Mouse (Mus musculus) left cerebral cortex, adult 2 months (tissue): ENCODE data around the gene Dohh. TPM values are rescaled to one million over a fixed set of nuclear protein-coding genes. Genes with fewer than 3 reads are reported as not detected.

Source experiments
- DNase-seq, 2 experiments: peaks; one replicate each; pipeline ENCODE4 v3.0.0; 2021 to 2022; ENCODE audit warnings: low spot score in 2 of 2, mixed read lengths in 1 of 2; ENCODE audit errors: extremely low spot score in 1 of 2
- H3K27ac ChIP-seq: fragments of 200-600 bp; 2 replicates; pipeline ENCODE4 v1.8.1; 2022
- H3K4me3 ChIP-seq: fragments of 200-600 bp; 2 replicates; pipeline ENCODE4 v1.8.1; 2022
- CTCF ChIP-seq: fragments of 200-600 bp; IDR thresholded peaks from 2 replicates; pipeline ENCODE4 v1.8.1; 2022; ENCODE audit warnings: antibody characterized with exemption, mild to moderate bottlenecking, moderate library complexity
- intact Hi-C: fragments of 180-260 bp; cut with DNase I; formaldehyde crosslinking; loops from one replicate; pipeline ENCODE4 v1.15.1; 2025
- total RNA-seq, 2 experiments: library from RNA; stranded (reverse); gene quantifications; 2 replicates each; pipeline ENCODE4 v1.2.3; 2021

Dohh gene
- total RNA-seq, 2 experiments from 2014 or later = 87.1 to 95.1 TPM

DNA sequence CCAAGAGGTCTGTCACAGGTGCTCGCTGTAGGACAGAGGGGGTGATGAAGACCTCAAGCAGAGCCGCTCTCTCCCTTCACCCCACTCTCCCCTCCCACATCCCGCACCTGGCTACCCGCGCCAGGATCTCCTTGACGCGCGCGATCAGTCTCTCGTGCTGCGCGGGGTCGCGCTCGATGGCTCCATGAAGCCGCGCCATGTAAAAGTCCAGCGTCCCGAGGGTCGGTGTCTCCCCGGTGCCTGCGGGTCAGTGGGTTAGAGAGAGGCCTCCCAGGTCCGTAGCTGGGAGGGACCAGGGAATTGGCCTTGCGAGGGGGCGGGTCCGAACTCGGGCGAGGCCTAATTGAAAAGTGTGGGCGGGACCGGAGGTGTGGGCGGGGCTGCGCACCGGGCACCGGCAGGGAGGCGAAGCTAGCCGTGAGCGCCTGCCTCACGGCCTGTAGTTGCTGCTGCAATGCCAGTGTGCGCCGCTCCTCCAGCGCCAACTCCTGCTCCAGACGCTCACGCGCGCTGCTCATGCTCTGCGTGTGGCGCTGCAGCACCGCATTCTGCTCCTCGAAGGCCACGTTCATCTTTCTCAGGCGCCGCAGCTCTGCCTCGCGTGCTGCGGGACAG is 37.7 kb upstream of the Dohh start:
- Histone ChIP-seq H3K27ac (no peak overlapping the region), H3K4me3 (no peak overlapping the region)
- intact Hi-C loops = no loop called here
- peak; percentile 52 to 65 for DNase-seq
- peak; percentile 43 for TF ChIP-seq CTCF

DNA sequence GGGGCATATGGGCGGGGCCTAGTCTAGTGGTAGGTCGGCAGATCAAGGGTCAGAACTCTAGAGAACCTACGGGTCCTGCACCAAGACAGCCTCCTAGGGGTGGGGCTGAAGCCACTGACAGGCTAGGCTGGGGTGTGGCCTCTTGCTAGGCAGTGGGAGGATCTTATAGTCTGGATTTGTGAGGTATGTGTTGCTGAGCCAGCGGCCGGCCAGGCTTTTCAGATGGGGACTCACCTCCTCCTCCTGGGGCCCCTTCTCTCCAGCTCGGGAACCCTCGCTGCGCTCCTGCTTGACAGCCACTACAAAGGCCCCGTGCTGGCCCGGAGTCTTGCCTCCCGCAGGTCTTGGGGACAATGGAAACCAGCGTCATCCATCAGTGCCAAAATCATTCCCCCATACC is 35.1 kb upstream of the Dohh start:
- Histone ChIP-seq H3K27ac (no peak overlapping the region), H3K4me3 (peak overlapping the region; percentile 62)
- no peak for DNase-seq
- intact Hi-C loops = no loop called here
- TF ChIP-seq CTCF = no peak

DNA sequence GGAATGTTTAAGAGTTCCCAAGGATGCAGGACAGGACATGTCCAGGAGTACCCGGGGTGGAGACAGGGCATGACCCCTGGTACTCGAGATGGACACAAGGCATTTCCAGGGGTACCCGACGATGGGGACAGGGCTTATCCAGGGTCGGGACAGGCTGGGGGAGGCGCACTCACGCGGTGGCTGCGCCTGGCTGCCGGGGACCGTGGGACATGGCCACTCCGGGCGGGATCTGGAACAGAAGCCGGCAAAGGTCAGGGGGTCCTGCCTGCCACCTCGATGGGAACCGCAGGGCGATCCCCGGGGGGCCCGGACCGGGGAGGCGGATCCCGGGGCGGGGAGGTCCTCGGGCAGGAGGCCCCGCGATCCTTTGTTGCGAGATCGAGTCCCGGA is 34.3 kb upstream of the Dohh start:
- TF ChIP-seq CTCF = no peak
- Histone ChIP-seq H3K4me3 (peak overlapping the region; percentile 62), H3K27ac (peak overlapping the region; percentile 49)
- no peak for DNase-seq
- intact Hi-C loops = loop anchor here (2.0 to 5.0 kb wide), 3 partner anchors 29 to 153 kb away; partner anchors contain the start of gene Cactin

DNA sequence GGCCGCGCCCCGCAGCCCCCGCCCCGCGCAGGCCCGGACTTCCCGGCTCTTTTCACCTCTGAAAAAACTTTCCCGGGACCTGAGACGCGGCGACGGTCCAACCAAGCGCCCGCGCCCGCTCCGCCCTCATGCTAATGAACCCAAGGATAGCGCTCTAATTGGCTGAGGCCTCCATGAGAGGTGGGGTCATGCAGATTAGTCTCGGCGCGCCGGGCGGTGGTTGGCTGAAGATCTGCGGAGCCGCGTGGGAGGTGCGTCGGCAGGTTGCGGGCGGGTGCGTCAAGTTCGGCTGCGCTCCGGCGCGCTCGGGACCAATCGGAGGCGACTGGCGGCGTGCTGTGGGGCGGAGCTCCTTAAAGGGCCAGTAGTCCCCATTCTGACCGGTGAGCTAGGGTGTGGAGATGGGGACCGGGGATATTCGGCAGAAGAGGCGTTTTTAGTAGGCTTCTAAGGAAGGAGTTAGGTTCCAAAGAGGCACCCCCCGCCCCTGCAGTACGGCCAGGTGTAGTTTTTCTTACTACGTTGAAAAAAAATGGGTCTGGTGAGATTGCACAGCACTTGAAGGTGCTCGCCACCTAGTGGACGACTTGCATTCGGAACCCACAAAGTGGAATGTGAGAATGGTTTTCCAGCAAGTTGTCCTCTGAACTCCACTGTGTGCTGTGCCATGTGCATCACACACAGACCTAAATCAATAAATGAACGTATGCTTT is 33.7 kb upstream of the Dohh start, which contains the start of gene Hmg20b:
Gene Hmg20b, minus strand, starts transcription at position 130 of the 713 bp plus-strand sequence.
- H3K27ac ChIP-seq = peak within 1 kb of the TSS; percentile 79
- intact Hi-C loops = loop anchor here (2.0 to 5.0 kb wide), 3 partner anchors 30 to 153 kb away; partner anchors contain the start of gene Cactin
- TF ChIP-seq CTCF = peak; percentile 89

DNA sequence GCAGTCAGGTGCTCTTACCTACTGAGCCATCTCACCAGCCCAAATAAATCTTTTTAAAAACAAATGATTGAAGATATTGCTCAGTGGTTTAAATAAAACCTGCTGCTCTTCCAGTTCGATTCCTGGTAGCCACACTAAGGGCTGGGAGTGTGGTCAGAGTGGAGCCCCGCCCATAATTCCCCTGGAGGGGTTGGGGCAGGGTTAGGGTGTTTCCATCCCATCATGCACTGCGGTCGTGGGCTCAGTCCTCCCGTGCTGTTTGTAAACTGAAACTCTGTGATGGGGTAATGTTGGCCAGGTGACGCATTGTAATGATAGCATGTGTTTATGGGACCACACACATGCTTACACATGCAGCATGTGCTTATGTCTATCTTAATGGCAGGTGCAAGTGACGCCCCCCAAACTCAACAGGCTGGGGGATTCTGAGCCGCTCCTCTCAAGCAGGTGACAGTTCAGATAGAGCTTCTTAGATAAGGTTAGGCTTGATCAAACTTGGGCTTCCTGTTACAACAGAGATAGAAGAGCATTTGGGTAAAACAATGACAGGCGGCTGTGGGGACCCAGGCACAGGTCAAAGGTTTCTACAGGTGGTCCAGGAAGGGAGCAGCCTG is 32.4 kb upstream of the Dohh start:
- intact Hi-C loops = loop anchor here (2.0 to 5.0 kb wide), 3 partner anchors 31 to 154 kb away; partner anchors contain the start of gene Cactin
- H3K27ac ChIP-seq = no peak overlapping the region
- no peak for DNase-seq
- H3K4me3 ChIP-seq = no peak overlapping the region
- no peak for TF ChIP-seq CTCF

More for the DNA sequence above, 33.7 kb upstream of the Dohh start, which contains the start of gene Hmg20b:
- peak within 1 kb of the TSS; percentile 62 for H3K4me3 ChIP-seq
- peak; percentile 99 to 100 for DNase-seq

DNA sequence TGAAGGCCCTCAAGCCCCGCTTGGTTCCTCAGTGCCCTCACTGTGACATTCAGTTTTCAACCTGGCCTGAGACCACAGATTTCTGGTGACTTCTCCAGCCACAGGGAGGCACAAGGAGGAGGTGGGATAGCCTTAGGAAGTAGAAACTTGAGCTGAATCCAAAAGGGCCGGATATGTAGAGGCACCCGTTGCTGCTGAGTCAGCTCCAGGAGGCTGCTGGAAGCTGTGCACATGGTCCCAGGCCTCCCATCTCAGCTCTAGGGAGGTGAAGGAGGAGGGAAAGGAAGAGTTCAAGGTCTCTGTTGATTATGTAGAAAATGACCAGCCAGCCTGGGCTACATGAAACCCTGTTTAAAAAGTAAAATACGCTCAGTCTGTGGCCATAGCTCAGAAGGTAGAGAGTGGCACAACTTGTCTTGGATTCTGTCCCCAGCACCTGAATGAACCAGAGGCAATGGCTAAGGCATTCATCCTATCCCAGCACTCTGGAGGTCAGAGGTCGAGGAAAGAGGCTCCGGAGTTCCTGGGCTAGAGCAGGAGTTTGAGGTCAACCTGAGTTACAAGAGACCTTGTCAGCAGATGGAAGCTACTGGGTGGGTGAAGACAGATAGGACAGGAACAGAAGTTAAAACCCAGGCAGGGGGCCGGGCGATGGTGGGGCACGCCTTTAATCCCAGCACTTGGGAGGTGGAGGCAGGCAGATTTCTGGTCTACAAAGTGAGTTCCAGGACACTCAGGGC is 29.3 kb upstream of the Dohh start:
- H3K4me3 ChIP-seq = no peak overlapping the region
- DNase-seq = no peak
- H3K27ac ChIP-seq = no peak overlapping the region
- TF ChIP-seq CTCF = no peak
- intact Hi-C loops = loop anchor here (5.0 kb wide), 1 partner anchor 158 kb away; no protein-coding TSS in a partner anchor

DNA sequence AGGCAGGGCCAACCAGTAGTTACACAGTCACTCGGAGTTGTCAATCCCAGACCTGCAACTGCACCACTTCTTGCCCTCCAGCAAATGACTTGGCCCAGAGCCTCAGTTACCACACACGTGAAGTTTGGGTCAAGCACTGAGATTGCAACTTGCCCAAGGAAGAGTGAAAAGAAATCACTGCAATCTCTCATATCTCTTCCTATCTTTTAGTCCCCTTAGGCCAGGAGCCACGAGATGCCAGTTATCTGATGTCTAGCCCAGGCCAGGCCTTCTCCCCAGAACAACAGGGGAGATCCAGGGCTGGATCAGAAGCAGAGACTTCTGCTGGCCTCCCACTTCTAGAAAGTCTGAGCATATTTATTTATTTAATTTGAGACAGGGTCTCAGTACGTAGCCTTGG is 28.7 kb upstream of the Dohh start:
- no peak for TF ChIP-seq CTCF
- no peak for DNase-seq
- H3K4me3 ChIP-seq = no peak overlapping the region
- H3K27ac ChIP-seq = no peak overlapping the region
- intact Hi-C loops = no loop called here

DNA sequence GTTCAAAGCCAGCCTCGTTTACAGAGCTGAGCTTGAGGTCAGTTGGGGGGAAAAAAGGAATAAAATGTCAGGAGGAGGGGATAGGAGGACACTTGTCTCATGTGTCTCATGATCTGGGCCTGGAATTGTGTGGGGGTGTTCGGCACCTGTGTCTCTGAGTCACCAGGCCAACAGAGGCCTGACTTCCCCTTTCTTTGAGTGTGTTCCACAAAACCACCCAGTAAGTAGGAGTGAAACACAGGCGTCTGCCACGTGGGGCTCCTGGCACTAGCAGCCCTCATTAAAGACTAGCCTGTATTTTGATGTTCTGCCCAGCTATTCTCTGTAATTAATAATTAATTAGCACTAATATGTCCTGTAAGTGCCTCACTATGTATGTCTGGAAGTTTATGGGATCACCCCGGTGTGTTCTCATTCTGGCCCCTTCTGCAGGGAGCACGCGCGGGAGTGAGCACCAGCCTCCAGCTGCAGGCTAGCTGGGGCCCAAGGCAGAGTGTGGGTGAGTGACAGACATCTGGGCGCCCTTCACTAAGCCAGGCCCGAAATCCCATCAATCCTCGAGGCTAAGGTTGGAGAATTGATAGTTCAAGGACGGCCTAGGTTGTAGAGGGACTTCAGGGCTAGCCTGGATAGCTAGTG is 27.8 kb upstream of the Dohh start:
- Histone ChIP-seq H3K4me3 (no peak overlapping the region), H3K27ac (no peak overlapping the region)
- no peak for TF ChIP-seq CTCF
- intact Hi-C loops = no loop called here
- DNase-seq = no peak

DNA sequence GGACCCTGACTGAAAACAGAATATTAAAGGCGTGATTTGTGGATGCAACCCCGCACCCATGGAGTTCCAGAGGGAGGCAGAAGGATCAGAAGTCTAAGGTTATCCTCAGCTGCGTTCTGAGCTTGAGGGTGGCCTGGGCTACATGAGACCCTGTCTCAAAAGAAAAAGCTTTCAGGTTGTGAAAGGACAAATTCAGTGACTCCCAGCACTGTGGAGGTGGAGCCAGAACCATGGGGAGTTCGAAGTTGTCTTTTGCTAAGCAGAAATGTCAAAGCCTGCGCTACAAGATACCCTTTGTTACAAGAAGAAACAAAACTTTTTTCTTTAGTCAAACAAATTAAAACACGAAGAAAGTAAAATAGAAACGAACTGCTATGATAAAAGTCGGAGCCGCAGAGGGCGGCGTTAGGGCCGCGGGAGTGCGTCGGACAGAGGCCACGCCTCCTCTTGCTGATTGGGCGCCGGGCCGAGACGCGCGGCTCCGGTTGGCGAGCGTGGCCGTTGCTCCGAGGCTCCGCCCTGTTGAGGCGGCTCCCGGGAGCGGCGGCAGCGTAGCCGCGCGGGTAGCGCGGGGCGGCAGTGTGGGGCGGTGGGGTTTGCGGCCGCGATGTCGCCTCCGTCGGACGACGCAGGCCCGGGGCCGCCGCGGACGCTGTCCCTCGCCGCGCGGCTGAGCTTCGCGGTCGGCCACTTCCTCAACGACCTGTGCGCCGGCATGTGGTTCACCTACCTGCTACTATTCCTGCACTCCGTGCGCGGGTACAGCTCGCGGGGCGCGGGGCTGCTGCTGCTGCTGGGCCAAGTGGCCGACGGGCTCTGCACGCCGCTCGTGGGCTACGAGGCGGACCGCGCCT is 27.0 kb upstream of the Dohh start, which contains the start of gene Mfsd12:
Gene Mfsd12, plus strand, starts transcription at position 501 of the 854 bp plus-strand sequence.
- Histone ChIP-seq H3K27ac (peak within 1 kb of the TSS; percentile 71), H3K4me3 (peak within 1 kb of the TSS; percentile 91)
- intact Hi-C loops = no loop called here
- DNase-seq = peak; percentile 90
- TF ChIP-seq CTCF = no peak

DNA sequence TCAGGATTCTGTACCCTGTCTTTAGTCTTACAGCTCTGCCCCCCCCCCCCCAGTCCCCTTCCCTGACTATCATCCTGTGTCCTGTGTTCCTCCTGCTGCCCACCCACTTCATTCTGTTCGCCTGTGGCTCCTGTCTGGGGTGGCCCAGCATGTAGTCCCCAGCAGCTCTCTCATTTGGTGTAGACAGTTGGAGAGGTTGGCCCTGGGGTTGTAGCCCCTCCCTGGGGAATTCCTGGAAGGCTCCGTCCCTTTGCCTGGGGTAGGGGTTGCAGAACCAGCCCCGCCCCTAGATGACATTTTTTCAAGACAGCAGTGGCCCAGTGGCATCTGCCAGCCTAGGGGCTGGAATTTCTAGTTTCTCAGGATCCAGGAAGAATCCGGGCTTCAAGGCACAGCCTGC is 26.0 kb upstream of the Dohh start:
- peak overlapping the region; percentile 91 for H3K4me3 ChIP-seq
- no peak overlapping the region for H3K27ac ChIP-seq
- TF ChIP-seq CTCF = no peak
- intact Hi-C loops = no loop called here
- DNase-seq = no peak
